Mouse (Mus musculus): ENCODE measurements around the gene Wscd2. TPM values are rescaled to one million over a fixed set of nuclear protein-coding genes. Genes with fewer than 3 reads are reported as not detected.

Gene Wscd2
- total RNA-seq, 2 experiments from 2014 or later, result 78.5 to 78.8 TPM

- no peak for DNase-seq (ENCODE audit: low spot score in 2 of 2)
Measured at GRCm38 (mm10) chr5:113538826-113539225, 48.7 kb downstream of the Wscd2 start.

GRCm38 (mm10) chr5:113539438-113539837, 49.3 kb downstream of the Wscd2 start:
- no peak for DNase-seq (ENCODE audit: low spot score in 2 of 2)

- no peak for DNase-seq (ENCODE audit: low spot score in 2 of 2)
Measured at GRCm38 (mm10) chr5:113539858-113540257, 49.7 kb downstream of the Wscd2 start.

- DNase-seq (ENCODE audit: low spot score in 2 of 2), result no peak
Measured at GRCm38 (mm10) chr5:113541196-113541595, 51.1 kb downstream of the Wscd2 start.

GRCm38 (mm10) chr5:113542885-113543476, 52.8 kb downstream of the Wscd2 start:
- DNase-seq (ENCODE audit: low spot score in 2 of 2), result no peak

- DNase-seq (ENCODE audit: low spot score in 2 of 2), result peak; percentile 58 to 60
Measured at GRCm38 (mm10) chr5:113547949-113548700, 58.0 kb downstream of the Wscd2 start.

- no peak for DNase-seq (ENCODE audit: low spot score in 2 of 2)
Measured at GRCm38 (mm10) chr5:113550249-113550648, 60.1 kb downstream of the Wscd2 start.

GRCm38 (mm10) chr5:113550759-113551158, 60.6 kb downstream of the Wscd2 start:
- DNase-seq (ENCODE audit: low spot score in 2 of 2), result no peak

GRCm38 (mm10) chr5:113553402-113553897, 63.3 kb downstream of the Wscd2 start:
- no peak for DNase-seq (ENCODE audit: low spot score in 2 of 2)

- no peak for DNase-seq (ENCODE audit: low spot score in 2 of 2)
Measured at GRCm38 (mm10) chr5:113554095-113554494, 64.0 kb downstream of the Wscd2 start.

GRCm38 (mm10) chr5:113554571-113554970, 64.4 kb downstream of the Wscd2 start:
- no peak for DNase-seq (ENCODE audit: low spot score in 2 of 2)

GRCm38 (mm10) chr5:113555684-113556083, 65.6 kb downstream of the Wscd2 start:
- DNase-seq (ENCODE audit: low spot score in 2 of 2), result no peak

- DNase-seq (ENCODE audit: low spot score in 2 of 2), result no peak
Measured at GRCm38 (mm10) chr5:113558065-113558464, 67.9 kb downstream of the Wscd2 start.

GRCm38 (mm10) chr5:113559627-113560026, 69.5 kb downstream of the Wscd2 start:
- DNase-seq (ENCODE audit: low spot score in 2 of 2), result no peak

GRCm38 (mm10) chr5:113564463-113564862, 74.3 kb downstream of the Wscd2 start:
- no peak for DNase-seq (ENCODE audit: low spot score in 2 of 2)

GRCm38 (mm10) chr5:113565101-113565854, 75.1 kb downstream of the Wscd2 start:
- DNase-seq (ENCODE audit: low spot score in 2 of 2), result no peak

GRCm38 (mm10) chr5:113565858-113566257, 75.7 kb downstream of the Wscd2 start:
- DNase-seq (ENCODE audit: low spot score in 2 of 2), result no peak

- no peak for DNase-seq (ENCODE audit: low spot score in 2 of 2)
Measured at GRCm38 (mm10) chr5:113570056-113570717, 80.1 kb downstream of the Wscd2 start.

GRCm38 (mm10) chr5:113577555-113577954, 87.4 kb downstream of the Wscd2 start:
- peak in 1 of 2 experiments; percentile 63 for DNase-seq (ENCODE audit: low spot score in 2 of 2)

GRCm38 (mm10) chr5:113578428-113578827, 88.3 kb downstream of the Wscd2 start:
- DNase-seq (ENCODE audit: low spot score in 2 of 2), result no peak

- DNase-seq (ENCODE audit: low spot score in 2 of 2), result no peak
Measured at GRCm38 (mm10) chr5:113579128-113579527, 89.0 kb downstream of the Wscd2 start.
